Mouse (Mus musculus): ENCODE measurements around the gene Thbs2.
"Not testable (repeated sequence)": the region's sequence is repeated elsewhere in the genome, so short reads cannot be mapped to it uniquely, and the experiment has no call there.

Thbs2 gene

GRCm38 (mm10) chr17:14635546-14636323, 58.3 kb downstream of the Thbs2 start:
- DNase-seq (ENCODE audit: low spot score in 2 of 2): peak in 1 of 2 experiments; percentile 9

- no peak for DNase-seq (ENCODE audit: low spot score in 2 of 2)
These were observed 65.1 kb downstream of the Thbs2 start for GRCm38 (mm10) chr17:14628901-14629300.

- DNase-seq (ENCODE audit: low spot score in 2 of 2): no peak
These were observed 66.2 kb downstream of the Thbs2 start for GRCm38 (mm10) chr17:14627828-14628338.

GRCm38 (mm10) chr17:14624433-14624832, 69.6 kb downstream of the Thbs2 start:
- DNase-seq (ENCODE audit: low spot score in 2 of 2): no peak

- not testable (repeated sequence) for DNase-seq (ENCODE audit: low spot score in 2 of 2)
These were observed 73.0 kb downstream of the Thbs2 start for GRCm38 (mm10) chr17:14621006-14621405.

GRCm38 (mm10) chr17:14620037-14620436, 74.0 kb downstream of the Thbs2 start:
- DNase-seq (ENCODE audit: low spot score in 2 of 2): no peak

GRCm38 (mm10) chr17:14619038-14619437, 75.0 kb downstream of the Thbs2 start:
- DNase-seq (ENCODE audit: low spot score in 2 of 2): no peak
